Mouse (Mus musculus): ENCODE data around the gene Csmd2.
A peak's percentile ranks its signal among the peaks of the same experiment; 100 is the strongest.

Csmd2 gene

DNA sequence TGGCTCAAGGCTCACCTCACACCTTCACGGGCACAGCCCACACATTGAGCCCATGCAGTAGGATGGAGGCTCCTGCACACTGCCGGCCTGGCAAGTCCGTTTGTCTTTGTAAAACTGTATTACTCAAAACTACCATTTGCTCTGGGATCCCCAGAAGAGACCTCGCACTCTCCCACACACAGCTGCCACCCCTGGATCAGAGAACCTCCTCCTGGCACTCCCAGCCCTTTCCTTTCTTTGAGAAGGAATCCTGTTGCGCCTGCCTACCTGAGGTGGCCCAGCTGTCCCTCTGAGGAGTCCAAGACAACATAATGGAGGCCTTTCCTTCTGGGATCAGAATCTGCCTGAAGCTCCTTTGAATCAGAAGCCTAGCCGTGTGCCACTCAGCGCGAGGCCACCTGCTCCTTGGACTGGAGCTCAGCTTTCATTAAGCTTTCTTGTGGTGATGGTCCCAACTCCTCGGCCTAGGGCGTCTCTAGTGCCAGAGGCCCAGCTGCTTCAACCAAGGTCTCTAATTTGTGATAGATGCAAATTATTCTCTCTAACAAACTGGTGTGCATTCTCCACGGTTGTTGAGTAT, 502.0 kb downstream of the Csmd2 start:
- no peak for DNase-seq (ENCODE audit: low read depth, low spot score)

DNA sequence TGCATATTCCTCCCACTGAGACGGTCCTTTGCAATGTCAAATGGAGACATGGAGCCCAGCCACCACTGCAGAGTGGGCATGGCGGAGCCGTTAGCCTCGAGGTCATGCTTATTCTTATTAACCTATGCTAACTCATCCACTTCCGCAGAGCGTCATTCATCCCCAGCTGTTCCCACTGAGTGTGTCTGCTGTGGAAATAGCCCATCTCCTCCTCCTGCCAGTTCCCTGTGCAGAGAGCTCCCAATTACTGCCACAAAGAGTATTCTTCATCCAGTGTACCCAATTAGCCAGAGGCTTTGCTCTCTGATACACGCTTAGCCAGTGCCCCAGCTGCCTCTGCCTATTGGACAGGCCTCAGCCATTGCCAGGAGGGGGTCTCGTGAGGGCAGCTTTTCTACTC, 504.4 kb downstream of the Csmd2 start:
- DNase-seq (ENCODE audit: low read depth, low spot score) = no peak

DNA sequence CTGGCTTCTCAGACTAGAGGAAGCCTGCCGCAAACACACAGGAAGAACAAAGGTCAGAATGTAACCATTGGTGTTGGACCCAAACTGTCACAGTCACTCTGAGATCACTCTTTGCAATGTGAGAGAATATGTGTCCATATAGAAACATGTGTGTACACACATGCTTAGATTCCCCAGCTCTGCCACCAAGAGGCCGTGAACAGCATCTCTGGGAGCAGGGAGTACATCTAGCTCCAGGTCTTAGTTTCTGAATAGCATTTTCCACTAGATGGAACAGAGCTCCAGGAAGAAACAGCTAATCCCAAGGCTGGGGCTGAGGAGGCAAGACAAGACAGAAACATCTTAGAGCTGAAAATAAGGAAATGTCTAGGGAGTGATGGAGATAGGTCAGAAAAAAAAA, 512.3 kb downstream of the Csmd2 start:
- no peak for DNase-seq (ENCODE audit: low read depth, low spot score)

DNA sequence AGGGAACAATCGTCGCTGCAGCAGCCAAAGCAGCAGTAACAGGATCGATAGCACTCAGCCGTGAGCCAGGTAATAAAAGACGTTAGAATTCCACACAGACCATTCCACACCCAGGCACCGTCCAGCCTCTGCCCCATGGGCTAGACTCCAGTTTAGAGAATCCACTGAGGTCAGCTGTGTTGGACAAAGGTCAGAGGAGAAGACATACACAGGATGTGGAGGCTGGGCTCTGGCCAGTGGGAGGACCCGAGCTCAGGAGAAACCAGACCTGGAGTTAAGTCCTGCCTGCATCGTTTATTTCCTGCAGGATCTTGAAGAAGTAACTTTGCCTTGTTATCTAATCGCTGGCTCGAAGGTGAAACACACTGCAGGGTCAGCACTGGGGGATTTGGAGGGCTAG, 519.2 kb downstream of the Csmd2 start:
- no peak for DNase-seq (ENCODE audit: low read depth, low spot score)

DNA sequence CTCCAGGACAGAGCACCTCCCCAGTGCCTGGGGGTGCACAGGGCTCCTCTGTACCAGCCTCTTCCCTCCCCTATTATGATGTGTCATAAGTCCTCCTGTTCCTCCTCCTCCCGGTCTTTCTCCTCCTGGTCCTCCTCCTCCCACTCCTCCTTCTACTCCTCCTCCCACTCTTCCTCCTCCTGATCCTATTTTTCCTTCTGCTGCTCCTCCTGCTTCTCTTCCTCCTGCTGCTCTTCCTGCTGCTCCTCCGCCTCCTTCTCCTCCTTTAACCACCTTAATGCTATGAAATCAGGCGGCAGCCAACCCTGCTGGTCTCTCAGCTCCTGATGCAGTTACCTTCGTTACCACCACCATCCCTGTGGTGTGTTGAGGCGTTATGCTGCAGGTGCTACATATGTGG, 522.2 kb downstream of the Csmd2 start:
- DNase-seq (ENCODE audit: low read depth, low spot score) = no peak

DNA sequence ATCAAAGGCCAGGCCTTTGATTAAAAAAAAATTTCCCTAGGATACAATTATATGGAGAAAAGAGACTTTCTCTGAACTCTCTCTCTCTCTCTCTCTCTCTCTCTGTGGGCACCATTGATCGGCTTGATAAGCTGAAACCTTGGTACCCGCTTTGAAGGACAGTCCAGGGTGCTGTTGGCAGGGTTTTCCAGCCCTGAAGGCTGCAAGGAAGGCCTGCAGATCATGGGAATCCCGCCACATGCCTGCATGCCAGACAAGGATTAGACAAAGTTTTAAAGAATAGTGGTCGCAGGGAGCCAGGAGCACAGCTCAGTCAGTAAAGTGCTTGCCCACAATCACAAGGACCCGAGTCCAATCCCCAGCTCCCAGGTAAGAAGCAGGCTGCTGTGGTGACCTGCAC, 526.8 kb downstream of the Csmd2 start:
- DNase-seq (ENCODE audit: low read depth, low spot score) = no peak

DNA sequence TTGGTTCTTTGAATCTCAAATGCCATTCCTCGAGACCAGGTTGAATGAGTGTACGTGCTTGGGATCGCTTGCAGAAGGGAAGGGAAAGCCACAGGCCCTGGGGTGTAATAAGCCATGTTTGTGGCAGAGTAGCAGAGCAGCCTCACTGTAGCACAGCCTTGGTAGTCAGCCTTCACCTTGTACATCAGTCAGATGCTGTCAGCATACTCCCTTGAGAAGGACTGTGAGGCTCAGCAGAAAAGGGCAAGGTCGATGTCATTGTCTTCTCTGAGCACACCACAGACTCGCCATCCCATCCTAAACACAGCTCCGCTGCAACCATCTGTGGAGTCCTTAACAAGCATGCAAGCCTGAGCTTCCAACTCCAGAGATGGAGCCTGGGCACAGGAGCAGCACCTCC, 533.6 kb downstream of the Csmd2 start:
- no peak for DNase-seq (ENCODE audit: low read depth, low spot score)

DNA sequence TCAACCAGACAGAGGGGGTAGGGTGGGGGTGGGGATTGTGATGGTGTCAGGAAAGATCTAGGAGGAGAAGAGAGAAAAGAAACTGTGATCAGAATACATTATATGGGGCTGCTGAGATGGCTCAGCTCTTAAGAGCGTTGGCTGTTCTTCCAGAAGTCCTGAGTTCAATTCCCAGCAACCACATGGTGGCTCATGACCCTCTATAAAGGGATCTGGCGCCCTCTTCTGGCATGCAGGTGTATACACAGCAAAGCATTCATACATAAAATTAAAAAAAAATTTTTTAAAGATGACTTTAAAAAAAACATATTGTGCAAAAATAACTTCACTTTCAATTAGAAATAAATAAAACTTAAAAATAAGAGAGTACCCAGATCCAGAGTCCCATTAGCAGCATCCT, 555.7 kb downstream of the Csmd2 start:
- DNase-seq (ENCODE audit: low read depth, low spot score) = peak; percentile 35

DNA sequence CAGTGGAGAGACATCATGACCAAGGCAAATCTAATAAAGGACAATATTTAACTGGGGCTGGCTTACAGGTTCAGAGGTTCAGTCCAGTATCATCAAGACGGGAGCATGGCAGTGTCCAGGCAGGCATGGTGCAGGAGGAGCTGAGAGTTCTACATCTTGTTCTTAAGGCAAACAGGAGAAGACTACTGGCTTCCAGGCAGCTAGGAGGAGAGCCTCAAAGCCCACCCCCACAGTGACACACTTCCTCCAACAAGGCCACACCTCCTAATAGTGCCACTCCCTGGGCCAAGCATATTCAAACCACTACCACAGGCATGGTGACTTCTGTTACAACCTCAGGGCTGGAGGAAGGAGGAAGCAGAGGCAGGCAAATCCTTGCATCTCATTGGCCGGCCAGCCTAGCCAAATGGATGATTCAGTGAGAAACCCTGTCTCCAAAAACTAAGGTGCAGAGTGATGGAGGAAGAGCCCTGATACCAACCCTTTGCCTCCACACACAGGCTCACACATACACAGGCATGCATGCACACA, 556.4 kb downstream of the Csmd2 start:
- DNase-seq (ENCODE audit: low read depth, low spot score) = peak; percentile 30

DNA sequence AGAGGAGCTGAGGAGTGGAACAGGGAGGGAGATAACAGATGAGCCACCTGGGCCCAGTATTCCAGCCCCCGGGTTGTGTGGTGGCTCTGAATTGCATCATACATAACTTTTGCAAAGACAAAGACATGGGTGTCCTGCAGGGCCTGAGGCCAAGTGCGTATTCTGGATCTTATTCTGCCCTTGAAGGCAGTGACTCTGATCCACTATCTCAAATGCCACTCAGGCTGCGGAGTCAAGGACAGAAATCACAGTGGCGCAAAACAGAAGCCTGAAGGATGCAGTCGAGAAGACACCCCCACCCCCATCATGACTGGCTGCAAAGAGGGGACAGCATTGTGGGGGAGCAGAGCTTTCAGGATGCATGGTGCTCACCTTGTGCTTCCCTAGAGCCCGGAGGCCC, 563.1 kb downstream of the Csmd2 start:
- DNase-seq (ENCODE audit: low read depth, low spot score) = no peak

DNA sequence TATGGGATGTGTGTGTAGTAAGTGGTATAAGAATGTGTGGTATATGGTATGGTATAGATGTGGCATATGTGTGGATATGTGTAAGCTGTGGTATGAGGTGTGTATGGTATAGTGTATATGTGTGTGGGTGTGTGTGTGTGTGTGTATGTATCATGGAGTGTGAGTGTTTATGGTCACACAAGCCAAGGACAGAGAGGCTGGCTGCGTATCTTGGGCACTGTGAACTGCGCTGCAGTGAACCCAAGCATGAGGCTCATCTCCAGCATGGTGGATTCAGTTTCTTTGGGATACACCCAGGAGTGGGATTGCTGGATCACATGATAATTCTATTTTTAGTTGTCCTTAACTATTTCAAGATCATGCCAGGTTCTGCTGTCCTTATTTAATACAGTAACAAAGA, 566.5 kb downstream of the Csmd2 start:
- DNase-seq (ENCODE audit: low read depth, low spot score) = no peak

DNA sequence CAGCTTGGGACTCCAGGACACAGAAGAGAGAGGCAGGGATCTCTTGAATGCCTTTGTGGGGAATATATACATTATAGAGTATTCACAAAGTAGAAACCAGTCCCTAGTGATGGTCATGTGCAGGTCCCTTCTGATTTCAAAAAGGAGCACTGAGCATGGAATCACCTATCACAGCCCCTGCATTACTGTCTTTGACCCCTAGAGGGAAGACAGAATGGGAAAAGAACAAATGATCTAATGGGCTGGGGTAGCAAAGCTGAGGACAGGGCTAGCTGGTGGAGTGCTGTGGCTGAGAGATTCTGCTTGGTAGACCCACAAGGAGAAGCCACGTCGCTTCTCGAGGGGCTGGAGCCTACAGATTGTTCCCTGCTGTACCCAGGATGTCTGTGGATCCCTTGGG, 572.7 kb downstream of the Csmd2 start:
- peak; percentile 37 for DNase-seq (ENCODE audit: low read depth, low spot score)

DNA sequence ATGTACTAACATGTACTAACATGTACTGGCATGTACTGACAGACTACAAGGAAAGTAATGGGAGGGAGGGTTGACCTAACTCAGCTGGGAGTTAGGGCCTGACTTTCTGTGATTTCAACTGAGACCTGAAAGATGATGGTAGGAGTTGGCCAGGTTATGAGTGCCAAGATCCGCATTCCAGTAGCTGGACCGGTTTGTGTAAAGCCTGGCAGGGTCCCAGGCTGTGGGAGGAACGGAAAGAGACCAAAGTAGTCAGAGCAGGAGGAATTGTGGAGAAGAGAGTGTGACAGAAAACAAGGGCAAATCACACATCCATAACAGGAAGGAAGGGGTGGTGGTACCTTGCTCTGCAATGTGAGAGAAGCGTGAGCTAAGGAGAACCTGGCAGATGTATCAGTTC, 588.2 kb downstream of the Csmd2 start:
- no peak for DNase-seq (ENCODE audit: low read depth, low spot score)

DNA sequence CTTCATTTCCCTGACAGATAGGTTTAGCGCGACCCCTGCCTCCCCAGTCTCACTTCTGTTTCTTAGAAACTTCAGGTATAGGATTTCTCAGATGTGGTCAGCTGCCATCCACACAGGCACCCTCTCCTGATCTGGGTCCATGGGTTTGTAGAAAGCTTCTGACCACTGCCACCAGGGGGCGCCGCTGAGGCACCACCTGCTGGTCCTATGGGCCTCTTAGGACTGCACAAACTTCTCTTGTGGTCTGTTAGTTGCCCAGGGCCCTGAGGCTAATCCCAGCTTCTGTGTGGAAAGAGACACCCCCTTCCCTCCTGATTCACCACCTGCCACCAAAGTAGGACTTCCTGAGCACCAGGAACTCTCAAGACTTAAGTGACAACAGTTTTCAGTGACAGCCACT, 591.5 kb downstream of the Csmd2 start:
- peak; percentile 59 for DNase-seq (ENCODE audit: low read depth, low spot score)

DNA sequence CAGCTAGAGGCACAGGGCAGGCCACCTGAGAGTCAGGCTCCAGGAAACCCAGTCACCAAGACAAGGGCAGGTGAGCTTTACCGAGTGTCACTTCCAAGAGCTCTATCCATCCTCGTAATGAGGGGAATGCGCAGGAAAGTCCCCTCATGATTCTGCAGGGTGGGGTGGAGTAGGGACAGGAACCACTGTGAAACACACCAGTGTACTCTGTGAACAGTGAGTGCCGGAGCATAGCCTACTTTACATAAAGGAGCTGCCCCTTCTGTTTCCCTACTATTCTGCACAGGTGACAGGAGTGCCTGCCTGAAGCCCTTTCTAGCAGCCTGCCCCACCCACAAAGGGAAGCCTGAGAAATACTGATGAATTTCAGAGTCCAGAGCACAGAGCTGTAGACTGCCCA, 605.6 kb downstream of the Csmd2 start:
- no peak for DNase-seq (ENCODE audit: low read depth, low spot score)

DNA sequence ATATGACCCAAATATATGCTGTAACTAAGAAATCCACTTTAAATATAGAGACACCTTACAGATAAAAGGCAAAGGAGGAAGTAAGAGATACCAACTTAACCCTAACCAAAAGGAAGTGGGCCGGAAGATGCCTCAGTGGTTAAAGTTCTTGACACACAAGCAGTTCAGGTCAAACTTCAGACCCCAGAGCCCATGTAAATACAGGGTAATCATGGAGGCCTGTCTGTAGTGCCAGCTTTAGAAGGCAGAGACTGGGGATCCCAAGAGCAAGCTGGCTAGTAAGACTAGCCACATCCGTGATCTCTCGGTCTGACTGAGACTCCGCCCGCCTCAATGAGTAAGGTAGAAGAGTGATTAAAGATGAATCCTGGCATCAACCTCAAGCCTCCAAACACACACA, 606.4 kb downstream of the Csmd2 start:
- no peak for DNase-seq (ENCODE audit: low read depth, low spot score)

DNA sequence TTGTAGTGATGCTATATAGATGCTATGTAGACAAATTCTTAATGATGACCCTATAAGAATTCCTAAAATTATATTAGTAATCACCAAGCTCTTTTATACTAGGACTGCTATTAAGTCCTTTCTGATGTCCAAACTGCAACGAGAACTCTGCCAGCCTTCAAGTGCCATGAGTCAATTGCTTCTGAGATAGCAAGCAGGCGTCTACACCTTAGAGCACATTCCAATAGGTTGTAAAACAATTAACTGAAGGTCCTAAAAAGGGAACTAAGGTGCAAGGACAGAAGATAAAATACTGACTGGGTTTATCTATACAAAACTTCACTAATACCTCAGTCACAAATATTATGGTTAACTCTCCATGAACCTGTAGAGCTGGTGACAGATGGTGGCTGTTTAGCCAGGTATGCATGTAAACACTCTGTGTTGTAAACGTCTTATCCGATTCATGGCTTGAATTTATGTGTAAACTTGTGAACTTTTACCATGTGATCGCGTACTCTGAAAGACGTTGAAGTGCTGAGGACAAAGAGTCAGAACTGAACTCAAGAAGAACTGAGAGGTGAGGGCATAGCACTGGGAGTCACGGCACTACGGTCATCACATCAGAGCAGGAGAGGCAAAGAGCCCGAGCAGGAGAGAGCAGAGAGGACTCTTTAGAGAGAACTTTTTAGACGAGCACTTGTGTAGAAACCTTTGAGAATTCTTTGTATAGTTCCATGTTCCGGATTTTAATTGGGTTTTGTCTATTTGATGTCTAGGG, 610.3 kb downstream of the Csmd2 start:
- no peak for DNase-seq (ENCODE audit: low read depth, low spot score)

DNA sequence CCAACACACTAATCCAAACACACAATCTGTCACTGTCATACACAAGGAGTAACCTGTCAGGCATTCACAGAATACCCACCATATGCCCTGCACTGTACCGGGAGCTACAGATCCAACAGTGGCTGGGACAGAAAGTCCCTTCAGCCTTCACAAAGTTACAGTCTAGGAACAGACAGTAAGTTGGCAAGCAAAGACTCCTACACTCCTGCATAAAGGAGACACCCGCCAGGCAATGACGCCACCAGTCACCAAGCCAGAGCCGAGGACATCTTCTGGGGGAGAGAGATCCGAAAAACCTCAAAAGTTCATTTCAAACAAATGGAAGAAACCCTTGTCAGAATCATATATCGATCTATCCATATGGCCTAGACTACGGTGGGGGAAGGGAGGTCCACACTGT, 618.9 kb downstream of the Csmd2 start:
- no peak for DNase-seq (ENCODE audit: low read depth, low spot score)

DNA sequence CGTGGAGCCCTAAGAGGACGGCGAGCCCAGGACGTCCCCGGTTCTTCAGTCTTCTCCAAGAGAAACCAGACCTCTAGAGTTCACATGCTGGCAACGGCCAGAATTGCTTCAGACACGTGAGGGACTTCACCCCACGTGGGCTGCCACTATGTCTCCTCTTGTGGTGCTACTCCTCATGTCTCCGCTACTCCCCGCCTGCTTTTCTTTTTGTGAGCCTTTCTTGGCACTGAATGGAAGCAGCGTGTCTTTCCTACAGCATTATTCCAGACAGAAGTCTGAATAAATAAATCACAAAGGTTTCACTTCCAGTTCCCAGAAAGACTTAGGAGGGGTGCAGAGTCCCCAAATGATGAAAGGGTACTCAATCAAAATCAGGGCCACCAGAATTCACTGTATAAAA, 620.0 kb downstream of the Csmd2 start:
- no peak for DNase-seq (ENCODE audit: low read depth, low spot score)

DNA sequence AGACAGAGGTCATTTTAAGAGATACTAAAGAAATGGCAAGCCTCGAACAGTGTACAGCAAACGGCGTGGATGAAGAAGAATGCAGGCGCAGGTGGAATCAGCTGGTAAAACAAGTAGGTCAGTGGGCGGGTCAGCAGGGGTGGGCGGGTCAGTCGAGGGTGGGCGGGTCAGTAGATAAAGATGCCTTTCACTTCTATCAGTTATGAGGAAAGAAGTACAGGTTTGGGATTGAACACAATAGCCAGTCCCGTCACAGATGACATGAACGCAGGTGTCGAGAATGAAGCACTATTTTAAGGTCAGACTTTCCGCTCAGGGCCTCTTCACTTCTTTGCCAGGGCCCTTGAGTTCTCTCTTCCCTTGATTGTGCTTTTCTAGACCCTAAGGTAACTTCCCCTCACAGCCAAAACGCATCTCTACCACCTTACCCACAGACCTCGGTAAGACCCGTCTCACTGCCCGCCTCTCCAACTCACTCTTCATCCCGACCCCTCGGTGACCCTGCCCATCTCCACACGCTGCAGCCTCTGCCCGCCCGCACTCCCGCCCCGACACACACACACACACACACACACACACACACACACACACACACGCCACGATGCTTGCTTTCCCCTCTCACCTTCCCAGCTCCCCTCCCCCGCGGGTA, 621.7 kb downstream of the Csmd2 start:
- DNase-seq (ENCODE audit: low read depth, low spot score) = no peak

DNA sequence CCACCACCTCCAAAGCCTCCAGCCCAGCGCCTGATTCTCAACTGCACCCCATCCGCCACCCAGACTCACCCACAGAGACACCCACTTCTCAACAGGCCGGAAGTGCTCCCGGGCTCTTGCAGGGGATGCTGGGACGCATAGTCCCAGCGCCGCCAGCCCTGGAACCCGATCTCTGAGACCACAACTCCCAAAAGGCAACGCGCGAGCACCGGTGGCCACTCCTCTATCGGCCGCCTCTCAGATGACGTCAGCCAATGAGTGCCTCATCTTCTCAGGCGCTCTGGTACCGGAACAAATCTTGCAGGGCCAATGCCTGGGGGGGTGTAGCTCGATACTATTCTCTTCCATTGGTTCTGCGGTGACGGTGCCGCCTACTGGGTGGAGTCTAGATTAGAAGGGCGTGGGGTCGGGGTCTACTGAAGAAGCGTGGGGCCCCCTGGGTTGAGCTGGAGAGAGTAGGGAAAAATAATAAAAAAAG, 622.3 kb downstream of the Csmd2 start, which contains the start of gene Zscan20:
Gene Zscan20, minus strand, starts transcription at position 174 of the 478 bp plus-strand sequence.
- peak; percentile 99 for DNase-seq (ENCODE audit: low read depth, low spot score)

DNA sequence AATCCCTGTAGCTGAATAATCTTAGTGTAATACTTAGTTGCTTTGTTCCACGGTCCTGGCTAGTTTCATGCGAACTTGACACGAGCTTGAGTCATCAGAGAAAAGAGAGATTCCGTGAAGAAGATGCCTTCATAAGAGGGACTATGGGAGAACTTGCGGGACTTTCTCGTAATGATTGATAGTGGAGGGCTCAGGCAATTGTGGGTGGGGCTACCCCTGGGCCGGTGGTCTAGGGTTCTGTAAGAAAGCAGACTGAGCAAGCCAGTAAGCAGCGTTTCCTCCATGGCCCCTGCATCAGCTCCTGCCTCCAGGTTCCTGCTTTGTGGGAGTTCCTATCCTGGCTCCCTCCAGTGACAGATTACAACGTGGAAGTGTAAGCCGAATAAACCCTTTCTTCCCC, 623.0 kb downstream of the Csmd2 start:
- peak; percentile 5 for DNase-seq (ENCODE audit: low read depth, low spot score)

DNA sequence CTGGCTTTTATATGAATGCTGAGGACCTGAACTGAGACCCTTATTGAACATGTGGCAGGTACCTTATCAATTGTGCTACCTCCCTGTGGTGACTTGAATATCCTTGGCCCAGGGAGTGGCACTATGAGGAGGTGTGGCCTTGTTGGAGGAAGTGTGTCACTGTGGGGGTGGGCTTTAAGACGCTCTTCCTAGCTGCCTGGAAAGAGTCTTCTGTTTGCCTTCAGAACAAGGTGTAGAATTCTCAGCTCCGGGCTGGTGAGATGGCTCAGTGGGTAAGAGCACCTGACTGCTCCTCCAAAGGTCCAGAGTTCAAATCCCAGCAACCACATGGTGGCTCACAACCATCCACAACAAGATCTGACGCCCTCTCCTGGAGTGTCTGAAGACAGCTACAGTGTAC, 624.1 kb downstream of the Csmd2 start:
- DNase-seq (ENCODE audit: low read depth, low spot score) = peak; percentile 69

Measured in R1 (cell line).